Mouse (Mus musculus): ENCODE results near the gene Ugt1a6b. TPM values are rescaled to one million over a fixed set of nuclear protein-coding genes. Genes with fewer than 3 reads are reported as not detected.
A peak's percentile ranks its signal among the peaks of the same experiment; 100 is the strongest.

The Ugt1a6b gene
- total and polyA plus RNA-seq, 3 experiments, result 0.64 to 1.8 (median 1.4) TPM

GRCm38 (mm10) chr1:88215466-88216380 lies 112.7 kb downstream of the Ugt1a6b start:
- intact Hi-C loops (cut with DNase I), result no loop called here
- Histone ChIP-seq H3K36me3 (ENCODE audit: control insufficient read depth, insufficient read depth, low read length) (no peaks in the 10 kb centered on the region), H3K27me3 (ENCODE audit: control insufficient read depth, insufficient read depth, low read length) (no peaks in the 10 kb centered on the region), H3K9ac (ENCODE audit: low read depth, low read length) (no peak overlapping the region), H3K4me3 (no peak overlapping the region), H3K79me2 (replicated peaks; ENCODE audit: control insufficient read depth, insufficient read depth, low read length) (no peaks in the 10 kb centered on the region), H3K27ac (no peak overlapping the region), H3K4me1 (ENCODE audit: control insufficient read depth, insufficient read depth, low read length) (no peaks in the 10 kb centered on the region)
- no peak for DNase-seq
- WGBS, result 61% methylated on average over 10 of the region's 10 CpGs
- TF ChIP-seq CTCF (IDR thresholded peaks at IDR 0.05), result no peak
- no peak for TF ChIP-seq EP300 (IDR thresholded peaks at IDR 0.05; ENCODE audit: insufficient read depth, low read depth, low read length)
- no peak for TF ChIP-seq POLR2A (IDR thresholded peaks at IDR 0.05; ENCODE audit: insufficient read depth, low read depth, low read length)

- Histone ChIP-seq H3K9ac (ENCODE audit: low read depth, low read length) (no peak overlapping the region), H3K27me3 (ENCODE audit: control insufficient read depth, insufficient read depth, low read length) (no peaks in the 10 kb centered on the region), H3K36me3 (ENCODE audit: control insufficient read depth, insufficient read depth, low read length) (no peaks in the 10 kb centered on the region), H3K4me3 (no peak overlapping the region), H3K79me2 (replicated peaks; ENCODE audit: control insufficient read depth, insufficient read depth, low read length) (no peaks in the 10 kb centered on the region), H3K4me1 (ENCODE audit: control insufficient read depth, insufficient read depth, low read length) (no peaks in the 10 kb centered on the region), H3K27ac (no peak overlapping the region)
- TF ChIP-seq POLR2A (IDR thresholded peaks at IDR 0.05; ENCODE audit: insufficient read depth, low read depth, low read length) (no peak), EP300 (IDR thresholded peaks at IDR 0.05; ENCODE audit: insufficient read depth, low read depth, low read length) (no peak), CTCF (IDR thresholded peaks at IDR 0.05) (no peak)
- intact Hi-C loops (cut with DNase I), result no loop called here
- WGBS, result 49% methylated on average over 2 of the region's 2 CpGs
- DNase-seq, result no peak
These were observed 113.5 kb downstream of the Ugt1a6b start for GRCm38 (mm10) chr1:88216551-88216950.

GRCm38 (mm10) chr1:88217144-88217543 lies 114.1 kb downstream of the Ugt1a6b start:
- intact Hi-C loops (cut with DNase I), result no loop called here
- H3K79me2 ChIP-seq (replicated peaks; ENCODE audit: control insufficient read depth, insufficient read depth, low read length), result no peaks in the 10 kb centered on the region
- DNase-seq, result peak in 1 of 2 experiments; percentile 20
- H3K4me1 ChIP-seq (ENCODE audit: control insufficient read depth, insufficient read depth, low read length), result no peaks in the 10 kb centered on the region
- no peak overlapping the region for H3K4me3 ChIP-seq
- no peak overlapping the region for H3K27ac ChIP-seq
- H3K36me3 ChIP-seq (ENCODE audit: control insufficient read depth, insufficient read depth, low read length), result no peaks in the 10 kb centered on the region
- TF ChIP-seq POLR2A (IDR thresholded peaks at IDR 0.05; ENCODE audit: insufficient read depth, low read depth, low read length), result no peak
- no peak for TF ChIP-seq EP300 (IDR thresholded peaks at IDR 0.05; ENCODE audit: insufficient read depth, low read depth, low read length)
- TF ChIP-seq CTCF (IDR thresholded peaks at IDR 0.05), result peak; percentile 31
- H3K9ac ChIP-seq (ENCODE audit: low read depth, low read length), result no peak overlapping the region
- H3K27me3 ChIP-seq (ENCODE audit: control insufficient read depth, insufficient read depth, low read length), result no peaks in the 10 kb centered on the region
- WGBS, result 48% methylated on average over 2 of the region's 2 CpGs

- DNase-seq, result no peak
- 34% methylated on average over 3 of the region's 3 CpGs for WGBS
- Histone ChIP-seq H3K79me2 (replicated peaks; ENCODE audit: control insufficient read depth, insufficient read depth, low read length) (no peaks in the 10 kb centered on the region), H3K9ac (ENCODE audit: low read depth, low read length) (no peak overlapping the region), H3K4me1 (ENCODE audit: control insufficient read depth, insufficient read depth, low read length) (no peaks in the 10 kb centered on the region), H3K36me3 (ENCODE audit: control insufficient read depth, insufficient read depth, low read length) (no peaks in the 10 kb centered on the region), H3K27me3 (ENCODE audit: control insufficient read depth, insufficient read depth, low read length) (no peaks in the 10 kb centered on the region), H3K27ac (no peak overlapping the region), H3K4me3 (no peak overlapping the region)
- intact Hi-C loops (cut with DNase I), result no loop called here
- TF ChIP-seq CTCF (IDR thresholded peaks at IDR 0.05), result no peak
- TF ChIP-seq POLR2A (IDR thresholded peaks at IDR 0.05; ENCODE audit: insufficient read depth, low read depth, low read length), result no peak
- no peak for TF ChIP-seq EP300 (IDR thresholded peaks at IDR 0.05; ENCODE audit: insufficient read depth, low read depth, low read length)
These were observed 114.5 kb downstream of the Ugt1a6b start for GRCm38 (mm10) chr1:88217576-88217975.

GRCm38 (mm10) chr1:88218051-88218450 lies 115.0 kb downstream of the Ugt1a6b start:
- no peak overlapping the region for H3K4me3 ChIP-seq
- intact Hi-C loops (cut with DNase I), result no loop called here
- DNase-seq, result peak in 1 of 2 experiments; percentile 31
- H3K4me1 ChIP-seq (ENCODE audit: control insufficient read depth, insufficient read depth, low read length), result no peaks in the 10 kb centered on the region
- no peaks in the 10 kb centered on the region for H3K79me2 ChIP-seq (replicated peaks; ENCODE audit: control insufficient read depth, insufficient read depth, low read length)
- 65% methylated on average over 9 of the region's 9 CpGs for WGBS
- no peak overlapping the region for H3K27ac ChIP-seq
- TF ChIP-seq EP300 (IDR thresholded peaks at IDR 0.05; ENCODE audit: insufficient read depth, low read depth, low read length) (no peak), POLR2A (IDR thresholded peaks at IDR 0.05; ENCODE audit: insufficient read depth, low read depth, low read length) (no peak), CTCF (IDR thresholded peaks at IDR 0.05) (no peak)
- H3K36me3 ChIP-seq (ENCODE audit: control insufficient read depth, insufficient read depth, low read length), result no peaks in the 10 kb centered on the region
- H3K9ac ChIP-seq (ENCODE audit: low read depth, low read length), result no peak overlapping the region
- H3K27me3 ChIP-seq (ENCODE audit: control insufficient read depth, insufficient read depth, low read length), result no peaks in the 10 kb centered on the region

- 45% methylated on average over 4 of the region's 4 CpGs for WGBS
- Histone ChIP-seq H3K79me2 (replicated peaks; ENCODE audit: control insufficient read depth, insufficient read depth, low read length) (no peaks in the 10 kb centered on the region), H3K27me3 (ENCODE audit: control insufficient read depth, insufficient read depth, low read length) (no peaks in the 10 kb centered on the region), H3K4me1 (ENCODE audit: control insufficient read depth, insufficient read depth, low read length) (no peaks in the 10 kb centered on the region), H3K4me3 (no peak overlapping the region), H3K9ac (ENCODE audit: low read depth, low read length) (no peak overlapping the region), H3K36me3 (ENCODE audit: control insufficient read depth, insufficient read depth, low read length) (no peaks in the 10 kb centered on the region), H3K27ac (no peak overlapping the region)
- intact Hi-C loops (cut with DNase I), result no loop called here
- TF ChIP-seq CTCF (IDR thresholded peaks at IDR 0.05), result no peak
- no peak for TF ChIP-seq EP300 (IDR thresholded peaks at IDR 0.05; ENCODE audit: insufficient read depth, low read depth, low read length)
- TF ChIP-seq POLR2A (IDR thresholded peaks at IDR 0.05; ENCODE audit: insufficient read depth, low read depth, low read length), result no peak
- DNase-seq, result no peak
These were observed 115.5 kb downstream of the Ugt1a6b start for GRCm38 (mm10) chr1:88218591-88218990.

Data from heart, adult 2 months (tissue).